Mouse (Mus musculus) thymus, postnatal 36 days (tissue): ENCODE data around the gene Cyyr1.
"Not testable (repeated sequence)": the region's sequence is repeated elsewhere in the genome, so short reads cannot be mapped to it uniquely, and the experiment has no call there.

ENCODE experiments used
- DNase-seq, 2 experiments: peaks; one replicate each; pipeline ENCODE4 v3.0.0; 2022; ENCODE audit warnings: mixed read lengths in 2 of 2

The Cyyr1 gene

DNA sequence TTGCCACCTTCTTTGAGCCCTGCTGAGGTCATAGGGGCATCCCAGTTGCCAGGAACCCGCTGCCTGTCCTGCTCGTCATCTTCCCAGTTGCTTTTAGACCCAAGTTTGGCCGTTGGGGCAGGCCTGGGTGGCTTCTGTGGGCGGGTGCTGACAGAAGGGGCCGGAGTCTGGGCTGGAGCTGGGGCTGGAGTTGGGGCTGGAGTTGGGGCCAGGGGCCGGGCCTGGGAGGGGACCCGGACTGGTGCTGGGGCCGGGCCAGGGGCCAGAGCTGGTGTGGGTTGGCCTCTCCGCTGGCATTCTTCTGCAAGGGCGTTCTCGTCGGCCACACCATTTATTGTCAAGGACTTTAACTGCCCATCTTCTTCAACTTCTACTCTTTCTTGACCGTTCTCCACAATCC, at the start of gene Cyyr1:
Gene Cyyr1, minus strand, starts transcription at position 101 of the 400 bp plus-strand sequence.
- DNase-seq: not testable (repeated sequence)

- no peak for DNase-seq
Observed at GRCm38 (mm10) chr16:85588844-85589243, 35.6 kb upstream of the Cyyr1 start.

- no peak for DNase-seq
Observed at GRCm38 (mm10) chr16:85587573-85588226, 34.5 kb upstream of the Cyyr1 start.

- DNase-seq: no peak
Observed at GRCm38 (mm10) chr16:85566474-85566873, 13.3 kb upstream of the Cyyr1 start.

DNA sequence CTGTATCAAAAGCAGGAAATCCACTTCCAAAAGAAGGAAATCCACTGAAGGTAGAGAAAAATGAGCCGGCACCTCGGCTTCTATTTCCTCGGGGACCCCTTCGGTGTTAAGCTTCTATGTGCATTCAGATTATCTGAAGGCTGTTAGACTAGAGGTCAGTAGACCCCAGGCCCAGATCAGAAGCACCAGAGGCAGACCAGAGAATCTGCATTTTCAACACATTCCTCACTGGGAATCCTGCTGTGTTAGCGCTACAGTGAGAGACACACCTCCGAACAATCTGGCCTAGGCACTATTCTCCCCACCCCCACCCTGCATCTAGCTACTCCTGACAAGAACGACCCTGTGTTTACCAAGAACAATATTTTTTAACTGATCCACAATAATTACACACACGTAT, 641 bp upstream of the Cyyr1 start:
- DNase-seq: no peak

GRCm38 (mm10) chr16:85551976-85552375, 1.2 kb downstream of the Cyyr1 start:
- DNase-seq: not testable (repeated sequence)

DNA sequence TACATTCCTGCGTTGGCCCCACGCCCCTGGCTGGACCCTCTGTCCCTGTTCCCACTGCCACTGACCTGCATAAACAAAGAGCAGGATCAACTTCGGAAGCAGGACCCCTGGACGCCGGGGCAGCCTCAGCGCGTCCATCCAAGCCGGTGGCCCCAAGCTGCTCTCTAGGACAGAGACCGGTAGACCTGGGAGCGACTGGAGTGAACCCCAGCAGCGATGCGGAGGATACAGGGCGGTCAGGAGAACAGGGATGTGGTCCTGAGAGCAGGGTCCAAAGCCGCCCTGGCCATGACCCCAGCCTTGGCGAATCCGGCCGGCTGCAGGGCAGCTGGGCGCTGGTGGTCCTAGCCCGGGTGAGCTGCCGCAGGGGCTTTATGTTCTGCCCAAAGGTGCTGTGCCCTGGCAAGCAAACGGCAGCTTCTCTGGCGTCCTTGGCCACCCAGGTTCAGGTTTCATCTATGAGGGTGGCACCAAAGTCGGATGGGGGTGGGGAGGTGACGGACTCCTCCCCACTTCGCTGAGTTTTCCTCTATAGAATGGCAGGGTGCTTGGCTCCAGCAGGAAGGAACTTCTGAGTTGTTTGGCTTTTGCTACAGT, 3.1 kb downstream of the Cyyr1 start:
- DNase-seq: no peak

GRCm38 (mm10) chr16:85546519-85546918, 6.7 kb downstream of the Cyyr1 start:
- DNase-seq: no peak

DNA sequence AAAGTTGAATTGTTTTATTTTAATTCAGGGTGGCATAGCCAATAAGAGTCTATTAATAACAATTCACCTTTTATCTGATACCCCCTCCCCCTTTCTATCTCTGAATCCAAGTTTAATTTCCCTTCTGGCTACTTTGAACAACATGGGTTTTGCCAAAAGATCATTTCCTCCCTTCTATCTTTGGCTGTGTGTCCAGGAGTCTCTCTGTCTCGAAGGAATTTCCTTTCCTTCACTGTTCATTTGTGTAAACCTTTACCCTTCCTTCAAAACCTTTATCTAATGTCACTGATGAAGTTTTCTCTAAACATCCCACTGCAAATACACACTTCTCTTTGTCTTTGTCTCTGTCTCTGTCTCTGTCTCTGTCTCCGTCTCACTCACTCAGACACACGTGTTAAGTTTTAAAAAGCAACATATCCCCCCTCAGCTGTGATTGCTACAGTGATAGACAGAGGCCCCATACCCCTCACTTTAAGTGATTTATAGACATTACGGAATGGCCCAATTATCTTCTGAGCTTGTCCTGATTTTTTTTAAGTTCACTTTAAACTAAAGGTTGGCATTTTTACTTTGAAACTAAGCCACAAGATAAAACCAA, 11.4 kb downstream of the Cyyr1 start:
- no peak for DNase-seq

GRCm38 (mm10) chr16:85541023-85541422, 12.2 kb downstream of the Cyyr1 start:
- no peak for DNase-seq

- DNase-seq: no peak
Observed at GRCm38 (mm10) chr16:85538367-85538766, 14.8 kb downstream of the Cyyr1 start.

- DNase-seq: no peak
Observed at GRCm38 (mm10) chr16:85536075-85536474, 17.1 kb downstream of the Cyyr1 start.

GRCm38 (mm10) chr16:85527743-85528620, 25.2 kb downstream of the Cyyr1 start:
- no peak for DNase-seq

- DNase-seq: no peak
Observed at GRCm38 (mm10) chr16:85524589-85524988, 28.6 kb downstream of the Cyyr1 start.

- no peak for DNase-seq
Observed at GRCm38 (mm10) chr16:85507264-85507663, 45.9 kb downstream of the Cyyr1 start.

GRCm38 (mm10) chr16:85505108-85505507, 48.1 kb downstream of the Cyyr1 start:
- DNase-seq: no peak

- no peak for DNase-seq
Observed at GRCm38 (mm10) chr16:85503416-85503815, 49.8 kb downstream of the Cyyr1 start.

- DNase-seq: no peak
Observed at GRCm38 (mm10) chr16:85495837-85496236, 57.4 kb downstream of the Cyyr1 start.

DNA sequence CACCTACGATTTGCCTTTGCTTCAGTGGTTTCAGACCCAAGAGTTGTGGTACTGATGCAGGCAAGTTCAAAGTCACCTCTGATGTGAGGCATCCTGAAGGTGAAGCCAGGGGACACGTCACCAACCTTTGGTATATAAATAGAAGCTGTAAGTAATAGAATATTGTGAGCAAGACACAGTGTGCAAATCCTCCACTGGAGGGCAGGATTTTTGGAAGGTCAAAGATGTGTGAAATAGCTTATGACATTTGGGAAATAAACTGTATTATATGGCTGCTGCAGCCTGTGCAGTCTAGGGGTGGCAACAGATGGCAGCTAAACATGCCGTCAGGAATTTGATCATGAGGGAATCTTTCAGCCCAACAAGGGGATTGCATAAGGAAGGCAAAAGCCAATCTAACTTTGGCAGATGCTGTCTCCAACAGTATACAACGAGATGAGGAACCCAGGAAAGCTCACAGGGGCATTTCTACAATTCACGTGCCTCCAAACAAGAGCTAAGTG, 65.0 kb downstream of the Cyyr1 start:
- no peak for DNase-seq

- DNase-seq: no peak
Observed at GRCm38 (mm10) chr16:85487266-85487665, 65.9 kb downstream of the Cyyr1 start.

GRCm38 (mm10) chr16:85484557-85484956, 68.6 kb downstream of the Cyyr1 start:
- DNase-seq: no peak

DNA sequence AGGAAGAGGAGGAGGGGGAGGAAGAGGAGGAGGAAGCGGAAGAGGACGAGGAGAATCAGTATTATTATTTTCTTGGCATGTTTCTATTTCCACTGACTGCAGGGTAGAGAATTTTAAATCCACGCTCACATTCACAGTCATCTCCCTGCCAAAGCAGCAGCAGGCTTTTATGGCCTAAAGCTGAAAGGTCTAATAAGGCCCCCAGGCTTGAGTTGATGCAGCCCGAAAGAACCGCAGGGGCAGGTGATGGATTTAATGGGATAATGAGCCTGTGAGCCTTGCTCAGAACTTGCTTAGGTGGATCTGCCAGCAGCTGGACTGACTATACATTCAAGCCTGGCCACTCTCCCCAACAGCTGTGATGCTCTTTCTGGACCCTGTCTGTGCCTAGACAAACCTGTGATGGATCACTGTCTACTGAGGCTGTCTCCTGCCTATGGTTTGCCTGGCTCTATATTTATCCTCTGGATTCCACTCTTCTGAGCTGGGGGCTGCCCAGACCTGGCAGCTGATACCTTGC, 78.6 kb downstream of the Cyyr1 start:
- DNase-seq: no peak

DNA sequence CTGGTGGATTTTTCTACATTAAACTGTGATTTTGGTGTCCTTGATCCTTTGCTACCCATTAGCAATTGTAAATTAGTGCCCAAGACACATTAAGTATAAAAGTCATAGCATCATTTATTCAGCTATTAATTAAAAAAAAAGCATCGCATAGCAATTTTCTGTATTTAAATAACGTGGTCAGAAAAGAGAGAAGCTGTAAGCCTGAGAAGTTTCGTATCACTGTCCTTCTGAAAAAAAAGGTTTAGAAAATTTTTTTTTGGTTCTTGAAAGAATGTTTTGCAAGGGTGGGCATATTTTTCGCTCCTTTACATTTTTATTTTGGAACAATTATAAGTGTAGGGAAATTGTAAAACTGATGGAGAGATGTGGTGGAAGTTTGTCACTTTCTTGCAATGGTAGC, 83.1 kb downstream of the Cyyr1 start:
- DNase-seq: no peak
